Mouse (Mus musculus) testis, adult 2 months (tissue): ENCODE data around the gene Rapgef3.

Experiments used
- CTCF ChIP-seq: fragments of 200-500 bp; IDR thresholded peaks from 2 replicates; pipeline ENCODE4 v1.5.1; 2012; ENCODE audit warnings: low read depth, mild to moderate bottlenecking, inconsistent platforms, low read length, moderate library complexity; ENCODE audit not compliant: control insufficient read depth, insufficient read depth, insufficient replicate concordance
- POLR2A ChIP-seq: fragments of 200-500 bp; IDR thresholded peaks from 2 replicates; pipeline ENCODE4 v1.6.1; 2012; ENCODE audit warnings: low read depth, mild to moderate bottlenecking, inconsistent platforms, low read length, moderate library complexity; ENCODE audit not compliant: control insufficient read depth

- no peak for TF ChIP-seq POLR2A
- TF ChIP-seq CTCF, result no peak
These were observed 12.4 kb downstream of the Rapgef3 start for GRCm38 (mm10) chr15:97755361-97755760.
